Mouse (Mus musculus): ENCODE results near the gene Hnrnpa2b1.

The Hnrnpa2b1 gene

GRCm38 (mm10) chr6:51470311-51471178, 851 bp upstream of the Hnrnpa2b1 start, which contains the start of gene Cbx3:
Cbx3 (plus strand) TSS chr6:51470360.
- peak; percentile 73 to 80 for DNase-seq (ENCODE audit: low spot score in 2 of 2)

DNA sequence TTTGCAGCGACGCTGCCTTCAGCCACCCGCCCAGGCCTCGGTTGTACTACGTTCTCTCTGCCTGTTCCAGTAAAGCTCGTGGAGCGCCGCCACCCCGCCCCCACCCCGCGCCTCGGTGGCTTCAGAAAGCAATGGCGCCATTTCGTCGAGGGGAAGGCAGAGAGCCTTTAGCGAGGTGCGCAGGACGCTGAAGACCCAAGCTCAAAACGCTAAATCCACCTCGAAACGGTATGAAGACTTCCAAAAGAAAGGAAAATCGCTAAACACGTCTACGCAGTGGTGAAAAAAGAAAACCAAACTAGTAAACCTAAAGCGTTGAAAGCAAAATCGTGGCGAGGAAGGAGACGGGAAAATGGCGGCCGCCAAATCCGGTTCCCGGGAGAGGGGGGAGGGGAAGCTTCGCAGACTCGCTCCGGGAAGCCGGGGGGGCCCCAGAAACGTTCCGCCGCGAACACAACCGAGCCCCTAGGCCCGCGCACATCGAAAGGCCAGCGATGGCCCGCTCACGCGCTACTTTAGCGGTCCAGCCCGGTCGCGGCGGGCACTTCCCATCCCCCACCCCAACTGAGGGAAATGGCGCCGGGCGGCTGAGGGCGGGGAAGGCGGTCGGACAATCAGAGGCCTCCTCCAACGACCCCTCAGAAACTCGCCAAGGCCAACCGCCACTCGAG, 668 bp downstream of the Hnrnpa2b1 start:
- DNase-seq (ENCODE audit: low spot score in 2 of 2): peak; percentile 70 to 80

- no peak for DNase-seq (ENCODE audit: low spot score in 2 of 2)
These were observed 2.0 kb downstream of the Hnrnpa2b1 start for GRCm38 (mm10) chr6:51467649-51468048.

DNA sequence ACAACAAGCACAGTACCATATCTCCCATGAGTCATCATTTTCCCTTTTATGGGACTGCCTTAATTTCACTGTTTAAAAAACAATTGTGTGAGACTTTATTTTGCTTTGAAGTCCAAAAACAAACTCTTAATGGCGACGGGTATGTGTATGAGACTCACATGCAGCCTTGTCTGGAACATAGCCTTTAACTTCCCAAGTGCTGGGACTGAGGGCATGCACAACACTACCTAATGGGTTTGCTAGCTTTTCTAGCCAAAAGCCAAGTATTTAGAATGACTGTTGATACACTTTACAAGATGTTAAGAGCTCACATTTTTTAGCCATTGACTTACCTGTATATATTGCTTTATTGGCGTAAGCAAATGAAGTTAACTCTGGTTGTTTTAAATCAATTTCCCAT, 9.3 kb downstream of the Hnrnpa2b1 start:
- DNase-seq (ENCODE audit: low spot score in 2 of 2): no peak

- DNase-seq (ENCODE audit: low spot score in 2 of 2): no peak
These were observed 9.7 kb downstream of the Hnrnpa2b1 start for GRCm38 (mm10) chr6:51460021-51460360.

DNA sequence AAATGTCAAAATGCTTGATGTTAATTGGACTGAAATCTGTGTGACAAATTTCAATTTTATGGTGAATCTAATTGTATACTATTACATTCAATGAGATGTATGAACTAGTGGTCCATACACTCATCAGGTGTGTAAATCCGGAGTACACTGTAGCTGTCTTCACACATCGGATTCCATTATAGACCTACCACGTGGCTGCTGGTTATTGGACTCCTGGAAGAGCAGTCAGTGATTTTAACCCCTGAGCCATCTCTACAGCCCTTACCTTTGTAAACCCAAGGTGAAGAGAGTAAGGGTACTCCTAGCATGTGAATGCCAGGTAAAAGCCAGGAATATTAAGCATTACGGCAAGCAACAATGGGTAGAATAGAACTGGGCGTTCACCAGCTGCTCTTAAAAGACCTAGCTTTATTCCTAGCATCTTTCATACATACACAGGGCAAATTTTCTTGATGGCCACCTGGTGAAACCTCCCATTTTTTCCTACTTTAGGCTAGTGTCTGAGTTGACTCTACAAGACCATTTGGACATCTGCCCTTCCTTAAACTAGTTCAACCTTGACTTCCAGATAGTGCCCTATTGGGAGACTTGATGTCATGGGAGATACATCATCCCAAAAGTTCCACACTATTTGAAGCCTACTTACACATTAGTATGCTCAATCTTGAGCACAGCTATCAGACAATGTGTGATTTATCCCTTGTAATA, 10.2 kb downstream of the Hnrnpa2b1 start:
- no peak for DNase-seq (ENCODE audit: low spot score in 2 of 2)

GRCm38 (mm10) chr6:51458925-51459312, 10.8 kb downstream of the Hnrnpa2b1 start:
- DNase-seq (ENCODE audit: low spot score in 2 of 2): no peak

DNA sequence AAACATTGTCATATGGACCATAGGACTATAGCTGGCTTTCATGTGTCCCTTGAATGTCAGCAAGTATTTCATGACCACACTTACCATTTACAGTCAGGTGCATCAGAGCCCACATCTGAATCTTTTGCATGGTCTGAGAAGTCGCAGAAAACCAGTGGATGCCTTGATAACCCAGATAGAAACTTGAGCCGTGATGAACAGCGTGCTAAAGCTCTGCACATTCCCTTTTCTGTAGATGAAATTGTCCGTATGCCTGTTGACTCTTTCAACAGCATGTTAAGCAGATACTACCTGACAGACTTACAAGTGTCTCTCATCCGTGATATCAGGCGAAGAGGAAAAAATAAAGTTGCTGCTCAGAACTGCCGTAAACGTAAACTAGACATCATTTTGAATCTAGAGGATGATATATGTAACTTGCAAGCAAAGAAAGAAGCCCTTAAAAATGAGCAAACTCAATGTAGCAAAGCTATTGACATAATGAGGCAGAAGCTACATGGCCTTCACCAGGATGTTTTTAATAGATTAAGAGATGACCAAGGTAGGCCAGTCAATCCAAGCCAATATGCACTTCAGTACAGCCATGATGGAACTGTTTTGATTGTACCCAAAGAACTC, 11.8 kb downstream of the Hnrnpa2b1 start:
- DNase-seq (ENCODE audit: low spot score in 2 of 2): no peak

DNA sequence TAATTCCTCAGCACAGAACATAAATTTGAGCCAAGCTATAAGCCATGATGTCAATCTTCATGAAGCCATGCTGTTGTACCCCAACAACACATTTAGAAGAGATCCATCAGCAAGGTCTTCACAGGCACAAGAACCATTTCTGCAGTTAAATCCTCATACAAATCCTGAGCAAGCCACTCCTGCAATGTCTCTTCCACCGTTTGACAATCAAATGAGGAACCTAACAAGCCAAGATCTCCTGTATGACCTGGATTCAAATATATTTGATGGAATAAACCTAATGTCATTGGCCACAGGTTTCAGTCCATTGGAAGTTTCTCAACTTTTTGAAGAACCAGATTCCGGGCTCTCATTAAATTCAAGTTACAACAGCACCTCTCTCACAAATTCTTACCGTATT, 12.4 kb downstream of the Hnrnpa2b1 start:
- DNase-seq (ENCODE audit: low spot score in 2 of 2): no peak

GRCm38 (mm10) chr6:51456198-51456597, 13.5 kb downstream of the Hnrnpa2b1 start:
- no peak for DNase-seq (ENCODE audit: low spot score in 2 of 2)

DNA sequence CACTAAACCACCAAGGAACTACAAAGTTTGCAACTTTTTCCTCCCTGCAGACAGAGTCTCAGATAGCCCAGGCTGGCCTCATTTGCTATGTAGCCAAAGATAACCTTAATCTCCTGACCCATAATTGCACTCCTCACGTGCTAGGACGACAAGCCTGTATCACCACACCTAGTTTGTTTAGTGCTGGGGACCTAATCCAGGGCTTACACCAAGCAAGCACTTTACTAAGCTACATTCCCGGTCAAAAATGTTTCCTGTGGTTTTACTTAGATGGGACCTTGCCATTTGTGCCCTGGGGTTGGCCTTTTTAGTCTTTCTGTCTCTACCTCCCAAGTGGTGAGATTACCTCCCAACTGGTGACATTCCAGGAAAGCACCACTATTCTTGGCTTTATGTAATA, 14.7 kb downstream of the Hnrnpa2b1 start:
- DNase-seq (ENCODE audit: low spot score in 2 of 2): no peak

- DNase-seq (ENCODE audit: low spot score in 2 of 2): no peak
These were observed 16.7 kb downstream of the Hnrnpa2b1 start for GRCm38 (mm10) chr6:51452927-51453503.

DNA sequence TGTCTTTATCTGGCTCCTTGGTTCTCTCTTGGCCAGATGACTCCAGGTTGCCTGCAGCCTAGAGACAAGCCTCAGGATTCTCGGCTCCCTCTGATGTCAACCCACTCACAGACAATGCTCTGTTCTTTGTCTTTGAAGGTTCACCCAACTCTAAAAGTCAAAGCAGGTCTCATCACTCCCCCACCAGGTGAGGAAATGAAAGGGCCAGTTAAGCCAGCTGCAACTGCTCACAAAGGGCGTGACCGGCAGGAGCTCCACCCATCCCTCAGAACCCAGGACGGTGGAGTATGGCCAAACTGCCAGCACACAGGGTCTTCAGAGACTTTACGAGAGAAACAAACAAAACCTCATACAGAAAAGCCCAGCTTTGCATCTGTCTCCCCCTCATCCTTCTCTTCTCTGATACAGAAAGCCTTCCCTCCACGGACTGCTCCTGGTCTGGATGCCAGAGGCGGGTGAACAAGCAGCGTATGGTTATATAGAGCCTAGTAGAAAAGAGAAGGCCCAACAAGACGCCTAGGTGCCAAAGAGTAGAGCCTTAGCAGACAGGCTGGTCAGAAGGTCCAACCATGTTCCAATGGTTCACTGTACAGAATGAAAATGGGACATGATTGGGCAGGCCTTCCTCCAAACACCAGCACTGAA, 27.4 kb downstream of the Hnrnpa2b1 start:
- no peak for DNase-seq (ENCODE audit: low spot score in 2 of 2)

DNA sequence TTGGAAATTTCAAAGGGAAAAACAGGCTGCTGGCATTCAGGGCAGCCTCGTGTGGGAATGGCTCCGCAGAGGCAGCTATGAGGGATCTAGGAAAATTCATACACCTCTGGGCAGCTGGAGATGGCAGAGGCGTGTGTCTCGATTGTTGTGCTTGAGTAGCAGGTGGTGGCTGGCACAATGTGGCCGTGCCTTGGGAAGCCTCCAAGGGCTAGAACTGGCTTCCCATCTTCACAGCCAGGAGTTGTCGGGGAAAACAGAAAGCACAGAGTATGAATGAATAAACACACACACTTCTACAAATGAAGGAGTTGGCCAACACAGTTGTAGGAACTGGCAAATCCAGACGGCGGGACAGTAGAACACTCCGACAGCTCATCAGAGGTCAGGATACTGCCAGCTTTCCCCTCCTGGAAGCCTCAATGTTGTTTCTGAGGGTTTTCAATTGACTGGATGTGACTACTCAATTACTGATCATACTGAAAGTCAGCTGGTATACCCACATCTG, 30.8 kb downstream of the Hnrnpa2b1 start:
- no peak for DNase-seq (ENCODE audit: low spot score in 2 of 2)

GRCm38 (mm10) chr6:51437665-51438064, 32.0 kb downstream of the Hnrnpa2b1 start:
- DNase-seq (ENCODE audit: low spot score in 2 of 2): no peak

DNA sequence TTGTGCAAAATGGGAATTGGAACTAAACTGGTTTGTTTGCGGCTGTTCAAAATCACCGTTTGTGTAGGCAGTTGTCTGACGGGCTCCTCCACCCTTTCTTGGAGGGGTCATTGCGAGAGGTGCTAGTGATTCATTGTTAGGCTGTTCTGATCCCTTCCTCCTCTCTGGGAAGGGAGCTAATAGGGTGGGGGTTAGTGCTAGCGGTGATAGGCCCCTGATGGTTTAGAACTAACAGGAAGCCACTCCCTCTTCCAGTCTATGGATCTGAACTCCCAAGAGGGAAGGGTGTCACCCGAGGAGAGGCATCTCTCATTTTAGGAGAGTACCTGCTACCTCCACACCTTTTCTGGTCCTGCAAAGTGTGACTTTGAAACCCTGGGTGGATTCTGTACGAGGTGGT, 35.4 kb downstream of the Hnrnpa2b1 start:
- DNase-seq (ENCODE audit: low spot score in 2 of 2): no peak

GRCm38 (mm10) chr6:51432535-51433397, 36.9 kb downstream of the Hnrnpa2b1 start, which contains the start of gene Nfe2l3:
Nfe2l3 (plus strand) TSS chr6:51432670.
- no peak for DNase-seq (ENCODE audit: low spot score in 2 of 2)

DNA sequence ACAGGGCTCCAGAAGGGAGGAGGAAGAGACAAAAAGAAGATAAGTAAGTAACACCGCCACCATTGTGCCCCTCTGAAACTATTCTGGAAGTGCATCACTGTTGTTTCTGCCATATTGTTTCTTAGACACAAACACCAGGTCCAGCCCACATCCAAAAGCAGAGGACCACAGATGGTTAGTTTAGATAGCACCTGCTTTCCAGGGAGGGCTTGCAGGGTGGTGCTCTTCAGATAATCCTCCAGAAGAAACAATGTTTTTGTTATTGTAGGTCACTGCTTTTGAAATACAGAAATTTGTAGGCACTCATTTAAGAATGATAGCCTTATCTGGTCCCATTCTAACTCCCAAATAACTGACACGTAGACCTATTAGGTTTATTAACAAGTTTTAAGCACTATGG, 45.2 kb downstream of the Hnrnpa2b1 start:
- no peak for DNase-seq (ENCODE audit: low spot score in 2 of 2)

DNA sequence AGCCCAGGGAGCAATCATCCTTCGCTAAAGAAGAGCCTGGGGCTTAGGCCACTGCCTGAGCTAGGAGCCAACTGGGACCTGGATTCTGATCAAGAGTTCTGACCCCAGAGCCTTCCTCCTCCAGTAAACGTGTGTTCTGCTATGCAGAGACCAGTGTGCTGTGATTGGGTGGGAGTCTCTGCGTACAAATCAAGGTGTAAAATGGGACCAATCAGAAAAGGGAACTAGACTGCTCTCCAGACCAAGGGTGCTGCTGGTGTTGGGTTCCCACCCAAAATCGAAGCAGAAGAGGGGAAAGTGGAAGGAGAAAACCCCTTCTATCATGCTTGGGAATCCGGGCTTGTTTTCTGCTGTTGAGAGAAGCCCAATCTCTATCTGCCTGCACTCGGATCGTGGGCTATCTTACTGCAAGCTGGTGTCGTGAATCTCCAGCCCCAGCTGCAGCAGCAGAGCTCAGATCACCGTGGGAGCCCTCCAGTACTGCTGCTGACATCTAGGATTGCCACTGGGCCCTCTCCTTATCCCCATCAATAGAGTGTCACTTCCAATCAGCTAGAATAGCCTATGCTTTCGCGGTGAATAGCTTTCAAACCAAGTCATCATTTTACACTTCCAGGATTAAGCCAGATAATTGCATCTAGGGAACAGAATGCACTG, 46.1 kb downstream of the Hnrnpa2b1 start:
- no peak for DNase-seq (ENCODE audit: low spot score in 2 of 2)
